Mouse (Mus musculus) MEL (cell line): ENCODE data around the gene Sorbs2. TPM values are rescaled to one million over a fixed set of nuclear protein-coding genes. Genes with fewer than 3 reads are reported as not detected.

Experiments
- DNase-seq: peaks from one replicate; pipeline ENCODE4 v3.0.0; 2011; ENCODE audit warnings: low read depth, low spot score
- H3K27ac ChIP-seq: 2 replicates; pipeline ENCODE4 v1.5.1; 2012; ENCODE audit warnings: low read depth, mild to moderate bottlenecking, control low read depth, low read length, moderate library complexity; ENCODE audit not compliant: control insufficient read depth
- H3K27me3 ChIP-seq, 2 experiments: fragments of 150-350 bp in 1 of 2; sonication (generic) in 1 of 2; 2 replicates each; pipeline ENCODE4 v1.6.1; 2012; ENCODE audit warnings: low read length in 2 of 2, mild to moderate bottlenecking in 2 of 2, improper control_type of control experiment in 1 of 2, moderate library complexity in 1 of 2; ENCODE audit not compliant: insufficient read depth in 2 of 2, control insufficient read depth in 1 of 2
- H3K36me3 ChIP-seq, 2 experiments: 2 replicates each; pipeline ENCODE4 v1.6.1; 2012 to 2014; ENCODE audit warnings: low read length in 2 of 2, improper control_type of control experiment in 1 of 2, inconsistent platforms in 1 of 2, mild to moderate bottlenecking in 1 of 2; ENCODE audit not compliant: insufficient read depth in 2 of 2, control insufficient read depth in 1 of 2
- H3K4me1 ChIP-seq, 2 experiments: fragments of 150-350 bp in 1 of 2; sonication (generic) in 1 of 2; 2 replicates each; pipeline ENCODE4 v1.6.1; 2012; ENCODE audit warnings: low read length in 2 of 2, improper control_type of control experiment in 1 of 2, mild to moderate bottlenecking in 1 of 2; ENCODE audit not compliant: insufficient read depth in 2 of 2, control insufficient read depth in 1 of 2
- H3K4me3 ChIP-seq, 2 experiments: fragments of 150-350 bp in 1 of 2; sonication (generic) in 1 of 2; 2 replicates each; pipeline ENCODE4 v1.5.1; 2012; ENCODE audit warnings: low read depth in 2 of 2, low read length in 2 of 2, mild to moderate bottlenecking in 2 of 2, moderate library complexity in 2 of 2, control low read depth in 1 of 2, improper control_type of control experiment in 1 of 2; ENCODE audit not compliant: control insufficient read depth in 1 of 2, insufficient read depth in 1 of 2
- H3K79me2 ChIP-seq: 2 replicates; pipeline ENCODE4 v1.6.1; 2012; ENCODE audit warnings: mild to moderate bottlenecking, low read length, moderate library complexity; ENCODE audit not compliant: control insufficient read depth, poor library complexity, insufficient read depth
- H3K9ac ChIP-seq: 2 replicates; pipeline ENCODE4 v1.6.1; 2012; ENCODE audit warnings: low read depth, mild to moderate bottlenecking, control low read depth, low read length, moderate library complexity; ENCODE audit not compliant: control insufficient read depth, poor library complexity, severe bottlenecking
- H3K9me3 ChIP-seq: fragments of 150-350 bp; sonication (generic); replicated peaks from 2 replicates; pipeline ENCODE4 v1.6.1; 2012; ENCODE audit warnings: mild to moderate bottlenecking, low read length, improper control_type of control experiment, moderate library complexity; ENCODE audit not compliant: insufficient read depth
- CHD1 ChIP-seq: IDR thresholded peaks from 2 replicates; pipeline ENCODE4 v1.6.1; 2012; ENCODE audit warnings: low read depth, mild to moderate bottlenecking, inconsistent platforms, low read length, improper control_type of control experiment
- CHD2 ChIP-seq: IDR thresholded peaks from 2 replicates; pipeline ENCODE4 v1.6.1; 2011; ENCODE audit warnings: low read length, improper control_type of control experiment
- CTCF ChIP-seq, 3 experiments: IDR thresholded peaks in 2 of 3; conservative IDR thresholded peaks in 1 of 3; 2 replicates each; pipeline ENCODE4 v1.5.1; 2011 to 2012; ENCODE audit warnings: low read length in 3 of 3, low read depth in 2 of 3, mild to moderate bottlenecking in 2 of 3, improper control_type of control experiment in 1 of 3, inconsistent platforms in 1 of 3, mixed read lengths in 1 of 3, moderate library complexity in 1 of 3; ENCODE audit not compliant: control insufficient read depth in 1 of 3, insufficient read depth in 1 of 3, poor library complexity in 1 of 3, severe bottlenecking in 1 of 3
- ETS1 ChIP-seq: IDR thresholded peaks from 2 replicates; pipeline ENCODE4 v1.6.1; 2012; ENCODE audit warnings: low read depth, mild to moderate bottlenecking, inconsistent platforms, low read length, improper control_type of control experiment, moderate library complexity
- GATA1 ChIP-seq: IDR thresholded peaks from 2 replicates; pipeline ENCODE4 v1.6.1; 2011; ENCODE audit warnings: low read depth, low read length, improper control_type of control experiment
- HCFC1 ChIP-seq: IDR thresholded peaks from 2 replicates; pipeline ENCODE4 v1.6.1; 2012; ENCODE audit warnings: low read depth, mild to moderate bottlenecking, inconsistent platforms, low read length, improper control_type of control experiment, moderate library complexity
- JUND ChIP-seq: IDR thresholded peaks from 2 replicates; pipeline ENCODE4 v1.6.1; 2011; ENCODE audit warnings: low read depth, mild to moderate bottlenecking, improper control_type of control experiment, low read length
- MEF2A ChIP-seq: IDR thresholded peaks from 2 replicates; pipeline ENCODE4 v1.6.1; 2014; ENCODE audit warnings: low read depth, mild to moderate bottlenecking, inconsistent platforms, low read length, improper control_type of control experiment; ENCODE audit not compliant: poor library complexity, insufficient replicate concordance, severe bottlenecking; ENCODE audit errors: extremely low read depth
- MXI1 ChIP-seq: IDR thresholded peaks from 2 replicates; pipeline ENCODE4 v1.6.1; 2011; ENCODE audit warnings: mild to moderate bottlenecking, low read depth, low read length, improper control_type of control experiment
- NELFE ChIP-seq: IDR thresholded peaks from 2 replicates; pipeline ENCODE4 v1.6.1; 2011; ENCODE audit warnings: low read depth, low read length, improper control_type of control experiment
- NRF1 ChIP-seq: IDR thresholded peaks from 2 replicates; pipeline ENCODE4 v1.6.1; 2014; ENCODE audit warnings: low read depth, mild to moderate bottlenecking, inconsistent platforms, low read length, improper control_type of control experiment, moderate library complexity; ENCODE audit not compliant: poor library complexity, insufficient read depth, severe bottlenecking
- POLR2A ChIP-seq, 2 experiments: IDR thresholded peaks; 2 replicates each; pipeline ENCODE4 v1.6.1; 2011 to 2012; ENCODE audit warnings: low read length in 2 of 2, mild to moderate bottlenecking in 2 of 2, control low read depth in 1 of 2, improper control_type of control experiment in 1 of 2, low read depth in 1 of 2, moderate library complexity in 1 of 2; ENCODE audit not compliant: control insufficient read depth in 1 of 2, insufficient read depth in 1 of 2, poor library complexity in 1 of 2
- POLR2AphosphoS2 ChIP-seq: IDR thresholded peaks from 2 replicates; pipeline ENCODE4 v1.6.1; 2011; ENCODE audit warnings: low read length, improper control_type of control experiment
- POLR2AphosphoS5 ChIP-seq: IDR thresholded peaks from 2 replicates; pipeline ENCODE4 v1.6.1; 2012; ENCODE audit warnings: low read depth, borderline replicate concordance, mild to moderate bottlenecking, inconsistent platforms, low read length, moderate library complexity, mixed read lengths
- RAD21 ChIP-seq: IDR thresholded peaks from 2 replicates; pipeline ENCODE4 v1.6.1; 2011; ENCODE audit warnings: mild to moderate bottlenecking, low read depth, low read length, improper control_type of control experiment
- RCOR1 ChIP-seq: IDR thresholded peaks from 2 replicates; pipeline ENCODE4 v1.6.1; 2012; ENCODE audit warnings: low read depth, mild to moderate bottlenecking, inconsistent platforms, low read length, improper control_type of control experiment
- SIN3A ChIP-seq: IDR thresholded peaks from 2 replicates; pipeline ENCODE4 v1.6.1; 2012; ENCODE audit warnings: low read length, improper control_type of control experiment, inconsistent platforms
- TAL1 ChIP-seq: IDR thresholded peaks from 2 replicates; pipeline ENCODE4 v1.6.1; 2012; ENCODE audit warnings: mild to moderate bottlenecking, inconsistent platforms, low read length, moderate library complexity, mixed read lengths
- TBP ChIP-seq: IDR thresholded peaks from 2 replicates; pipeline ENCODE4 v1.8.0; 2011; ENCODE audit warnings: low read depth, low read length, improper control_type of control experiment
- TCF12 ChIP-seq: IDR thresholded peaks from 2 replicates; pipeline ENCODE4 v1.6.1; 2014; ENCODE audit warnings: low read depth, mild to moderate bottlenecking, inconsistent platforms, low read length, improper control_type of control experiment, moderate library complexity
- UBTF ChIP-seq: IDR thresholded peaks from 2 replicates; pipeline ENCODE4 v1.6.1; 2012; ENCODE audit warnings: low read depth, mild to moderate bottlenecking, inconsistent platforms, low read length, improper control_type of control experiment, moderate library complexity, borderline replicate concordance; ENCODE audit not compliant: insufficient read depth
- USF1 ChIP-seq: IDR thresholded peaks from 2 replicates; pipeline ENCODE4 v1.6.1; 2014; ENCODE audit warnings: low read depth, mild to moderate bottlenecking, inconsistent platforms, low read length, improper control_type of control experiment, moderate library complexity
- USF2 ChIP-seq, 2 experiments: IDR thresholded peaks; 2 replicates each; pipeline ENCODE4 v1.6.1; 2011 to 2012; ENCODE audit warnings: improper control_type of control experiment in 2 of 2, low read length in 2 of 2, borderline replicate concordance in 1 of 2, inconsistent platforms in 1 of 2, low read depth in 1 of 2, mild to moderate bottlenecking in 1 of 2; ENCODE audit not compliant: insufficient read depth in 1 of 2
- ZKSCAN1 ChIP-seq: IDR thresholded peaks from 2 replicates; pipeline ENCODE4 v1.6.1; 2012; ENCODE audit warnings: low read depth, mild to moderate bottlenecking, inconsistent platforms, low read length, improper control_type of control experiment, moderate library complexity
- ZMIZ1 ChIP-seq: IDR thresholded peaks from 2 replicates; pipeline ENCODE4 v1.6.1; 2012; ENCODE audit warnings: low read depth, mild to moderate bottlenecking, inconsistent platforms, low read length, improper control_type of control experiment, moderate library complexity
- polyA plus RNA-seq, 2 experiments: library from polyadenylated mRNA; stranded (reverse) in 1 of 2; unstranded in 1 of 2; fragments of >175 nt in 1 of 2; fragments of >200 nt in 1 of 2; gene quantifications; 2 replicates each; pipeline versions ENCODE4 v1.2.1 to v1.2.4; 2012; ENCODE audit warnings: low replicate concordance in 2 of 2, low read depth in 1 of 2; ENCODE audit not compliant: insufficient read length in 2 of 2, insufficient read depth in 1 of 2, missing spikeins in 1 of 2
- total RNA-seq: library from RNA; depleted of rRNA; stranded (reverse); fragments of 300-350 nt; gene quantifications from 2 replicates; pipeline ENCODE4 v1.2.3, GENCODE M21; 2012

The Sorbs2 gene
- total and polyA plus RNA-seq, 3 experiments = not detected

GRCm38 (mm10) chr8:45774841-45775240 is 267.3 kb downstream of the Sorbs2 start:
- TF ChIP-seq HCFC1 = no peak
- no peak for TF ChIP-seq NELFE
- TF ChIP-seq RCOR1 = no peak
- TF ChIP-seq JUND = no peak
- no peak for TF ChIP-seq POLR2AphosphoS5
- TF ChIP-seq MXI1 = no peak
- no peak for TF ChIP-seq CTCF (IDR thresholded peaks at IDR 0.05 in 2 of 3, conservative IDR thresholded peaks at IDR 0.05 in 1 of 3; ENCODE audit: control insufficient read depth in 1 of 3, insufficient read depth in 1 of 3, low read depth in 2 of 3, low read length in 3 of 3, poor library complexity in 1 of 3, severe bottlenecking in 1 of 3)
- no peak for TF ChIP-seq TBP
- no peak for TF ChIP-seq UBTF
- no peak for TF ChIP-seq POLR2AphosphoS2
- no peak for TF ChIP-seq POLR2A (IDR thresholded peaks at IDR 0.05; ENCODE audit: control insufficient read depth in 1 of 2, insufficient read depth in 1 of 2, low read depth in 1 of 2, low read length in 2 of 2, poor library complexity in 1 of 2)
- no peak for TF ChIP-seq USF2 (IDR thresholded peaks at IDR 0.05; ENCODE audit: borderline replicate concordance in 1 of 2, insufficient read depth in 1 of 2, low read depth in 1 of 2, low read length in 2 of 2)
- no peak for TF ChIP-seq NRF1
- no peak for TF ChIP-seq GATA1
- TF ChIP-seq MEF2A = no peak
- no peak for TF ChIP-seq ZMIZ1
- no peak for TF ChIP-seq SIN3A
- no peak for TF ChIP-seq ETS1
- no peak for TF ChIP-seq ZKSCAN1
- DNase-seq = no peak
- no peak overlapping the region for H3K27ac ChIP-seq
- no peak overlapping the region for H3K9ac ChIP-seq
- no peak overlapping the region for H3K4me3 ChIP-seq
- H3K27me3 ChIP-seq = no peaks in the 10 kb centered on the region
- H3K79me2 ChIP-seq = no peaks in the 10 kb centered on the region
- no peaks in the 10 kb centered on the region for H3K4me1 ChIP-seq
- no peaks in the 10 kb centered on the region for H3K36me3 ChIP-seq
- H3K9me3 ChIP-seq = no peaks in the 10 kb centered on the region

GRCm38 (mm10) chr8:45775481-45775880 is 267.9 kb downstream of the Sorbs2 start:
- Histone ChIP-seq H3K4me1 (no peaks in the 10 kb centered on the region), H3K4me3 (no peak overlapping the region), H3K36me3 (no peaks in the 10 kb centered on the region), H3K27me3 (no peaks in the 10 kb centered on the region), H3K79me2 (no peaks in the 10 kb centered on the region), H3K27ac (no peak overlapping the region), H3K9me3 (no peaks in the 10 kb centered on the region), H3K9ac (no peak overlapping the region)
- TF ChIP-seq USF2 (IDR thresholded peaks at IDR 0.05; ENCODE audit: borderline replicate concordance in 1 of 2, insufficient read depth in 1 of 2, low read depth in 1 of 2, low read length in 2 of 2) = no peak
- no peak for TF ChIP-seq POLR2AphosphoS2
- TF ChIP-seq TAL1 = no peak
- no peak for TF ChIP-seq CHD2
- TF ChIP-seq NELFE = no peak
- TF ChIP-seq CHD1 = no peak
- no peak for TF ChIP-seq ZMIZ1
- no peak for TF ChIP-seq USF1
- TF ChIP-seq RAD21 = no peak
- no peak for TF ChIP-seq TCF12
- no peak for DNase-seq
